Mouse (Mus musculus): ENCODE measurements around the gene Tlr5. TPM values are rescaled to one million over a fixed set of nuclear protein-coding genes. Genes with fewer than 3 reads are reported as not detected.

The Tlr5 gene
- total and polyA plus RNA-seq, 3 experiments, result not detected

DNA sequence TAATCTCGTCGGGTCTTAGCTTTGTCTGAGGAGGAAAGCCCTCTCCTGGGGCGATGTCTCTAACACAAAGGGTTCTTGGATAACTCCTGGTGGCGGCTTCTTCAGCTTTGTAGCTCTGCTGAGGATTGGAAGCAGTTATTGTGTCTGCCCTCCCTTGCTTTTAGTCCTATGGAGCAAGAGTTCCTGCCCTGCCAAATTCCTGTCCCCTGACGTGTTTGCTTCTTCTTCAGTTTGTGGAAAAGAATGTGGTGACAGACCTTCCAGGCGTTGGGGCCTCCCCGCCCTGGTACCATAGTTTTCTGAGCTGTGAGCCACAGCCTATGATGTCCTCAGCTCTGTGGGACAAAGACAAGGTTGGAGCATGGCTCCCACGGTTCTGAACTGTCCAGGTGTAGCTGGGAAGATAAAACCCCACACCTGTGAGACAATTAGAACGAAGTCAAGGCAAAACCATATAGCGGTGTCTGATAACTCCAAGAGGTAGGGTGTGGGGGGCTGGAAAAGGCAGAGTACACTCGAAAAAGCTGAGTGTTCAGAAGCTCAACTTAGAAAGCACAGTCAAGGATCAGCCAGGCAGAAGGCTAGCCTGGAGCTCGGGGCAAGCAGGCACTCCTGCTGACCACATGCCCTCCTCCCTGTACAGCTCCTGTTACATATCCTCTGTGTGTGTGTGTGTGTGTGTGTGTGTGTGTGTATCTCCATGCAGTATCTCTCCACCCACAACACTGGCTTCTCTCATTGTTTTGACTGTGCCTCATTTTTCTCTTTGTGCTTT, 1.8 kb downstream of the Tlr5 start:
- H3K9me3 ChIP-seq (replicated peaks; ENCODE audit: insufficient read depth, low read length), result no peaks in the 10 kb centered on the region
- no peak overlapping the region for H3K4me3 ChIP-seq (ENCODE audit: control insufficient read depth in 1 of 2, insufficient read depth in 1 of 2, low read depth in 2 of 2, low read length in 2 of 2)
- no peaks in the 10 kb centered on the region for H3K36me3 ChIP-seq (ENCODE audit: control insufficient read depth in 1 of 2, insufficient read depth in 2 of 2, low read length in 2 of 2)
- no peak overlapping the region for H3K9ac ChIP-seq (ENCODE audit: control insufficient read depth, low read depth, low read length, poor library complexity, severe bottlenecking)
- DNase-seq (ENCODE audit: low read depth, low spot score), result no peak
- peaks cover 0 to 13% of the 10 kb centered on the region in 2 experiments; a peak in 2 of 4 replicates for H3K4me1 ChIP-seq (ENCODE audit: control insufficient read depth in 1 of 2, insufficient read depth in 2 of 2, low read length in 2 of 2)
- TF ChIP-seq JUND (IDR thresholded peaks at IDR 0.05; ENCODE audit: low read depth, low read length) (no peak), KAT2A (conservative IDR thresholded peaks at IDR 0.05; ENCODE audit: low read depth, low read length) (no peak), NRF1 (IDR thresholded peaks at IDR 0.05; ENCODE audit: insufficient read depth, low read depth, low read length, poor library complexity, severe bottlenecking) (no peak), ELF1 (IDR thresholded peaks at IDR 0.05; ENCODE audit: low read depth, low read length) (no peak), USF1 (IDR thresholded peaks at IDR 0.05; ENCODE audit: low read depth, low read length) (no peak), TAL1 (IDR thresholded peaks at IDR 0.05; ENCODE audit: low read length) (no peak), MYC (IDR thresholded peaks at IDR 0.05; ENCODE audit: low read depth, low read length) (no peak)
- H3K27me3 ChIP-seq (ENCODE audit: control insufficient read depth in 1 of 2, insufficient read depth in 2 of 2, low read length in 2 of 2), result 0 out of 4 replicates have a peak, but pooled peaks cover 0 to 2% of the 10 kb centered on the region in 2 experiments
- no peaks in the 10 kb centered on the region for H3K79me2 ChIP-seq (ENCODE audit: control insufficient read depth, insufficient read depth, low read length, poor library complexity)
- H3K27ac ChIP-seq (ENCODE audit: control insufficient read depth, low read depth, low read length), result no peak overlapping the region

GRCm38 (mm10) chr1:182957001-182957757, 2.6 kb downstream of the Tlr5 start:
- H3K27me3 ChIP-seq (ENCODE audit: control insufficient read depth in 1 of 2, insufficient read depth in 2 of 2, low read length in 2 of 2), result 0 out of 4 replicates have a peak, but pooled peaks cover 0 to 2% of the 10 kb centered on the region in 2 experiments
- H3K4me1 ChIP-seq (ENCODE audit: control insufficient read depth in 1 of 2, insufficient read depth in 2 of 2, low read length in 2 of 2), result peaks cover 0 to 10% of the 10 kb centered on the region in 2 experiments; a peak in 1 of 4 replicates
- DNase-seq (ENCODE audit: low read depth, low spot score), result no peak
- H3K9me3 ChIP-seq (replicated peaks; ENCODE audit: insufficient read depth, low read length), result no peaks in the 10 kb centered on the region
- no peak for TF ChIP-seq E2F4 (IDR thresholded peaks at IDR 0.05; ENCODE audit: borderline replicate concordance, low read depth, low read length)
- TF ChIP-seq ZNF384 (IDR thresholded peaks at IDR 0.05; ENCODE audit: low read depth, low read length), result no peak
- no peak for TF ChIP-seq TAL1 (IDR thresholded peaks at IDR 0.05; ENCODE audit: low read length)
- no peak for TF ChIP-seq MAZ (IDR thresholded peaks at IDR 0.05; ENCODE audit: low read depth, low read length)
- no peak for TF ChIP-seq GABPA (IDR thresholded peaks at IDR 0.05; ENCODE audit: low read depth, low read length)
- TF ChIP-seq NRF1 (IDR thresholded peaks at IDR 0.05; ENCODE audit: insufficient read depth, low read depth, low read length, poor library complexity, severe bottlenecking), result no peak
- TF ChIP-seq POLR2A (IDR thresholded peaks at IDR 0.05; ENCODE audit: control insufficient read depth in 1 of 2, insufficient read depth in 1 of 2, low read depth in 1 of 2, low read length in 2 of 2, poor library complexity in 1 of 2), result no peak
- no peak for TF ChIP-seq MEF2A (IDR thresholded peaks at IDR 0.05; ENCODE audit: extremely low read depth, insufficient replicate concordance, low read depth, low read length, poor library complexity, severe bottlenecking)
- TF ChIP-seq KAT2A (conservative IDR thresholded peaks at IDR 0.05; ENCODE audit: low read depth, low read length), result no peak
- no peak for TF ChIP-seq ETS1 (IDR thresholded peaks at IDR 0.05; ENCODE audit: low read depth, low read length)
- TF ChIP-seq TBP (IDR thresholded peaks at IDR 0.05; ENCODE audit: low read depth, low read length), result no peak
- TF ChIP-seq EP300 (IDR thresholded peaks at IDR 0.05; ENCODE audit: low read depth in 1 of 2, low read length in 2 of 2), result no peak
- no peak for TF ChIP-seq MAFK (IDR thresholded peaks at IDR 0.05; ENCODE audit: borderline replicate concordance, low read depth, low read length)
- TF ChIP-seq POLR2AphosphoS5 (IDR thresholded peaks at IDR 0.05; ENCODE audit: borderline replicate concordance, low read depth, low read length), result no peak
- TF ChIP-seq NELFE (IDR thresholded peaks at IDR 0.05; ENCODE audit: low read depth, low read length), result no peak
- no peak for TF ChIP-seq TCF12 (IDR thresholded peaks at IDR 0.05; ENCODE audit: low read depth, low read length)
- no peak for TF ChIP-seq CHD2 (IDR thresholded peaks at IDR 0.05; ENCODE audit: low read length)
- no peak for TF ChIP-seq RCOR1 (IDR thresholded peaks at IDR 0.05; ENCODE audit: low read depth, low read length)
- TF ChIP-seq USF1 (IDR thresholded peaks at IDR 0.05; ENCODE audit: low read depth, low read length), result no peak
- H3K4me3 ChIP-seq (ENCODE audit: control insufficient read depth in 1 of 2, insufficient read depth in 1 of 2, low read depth in 2 of 2, low read length in 2 of 2), result no peak overlapping the region
- no peak overlapping the region for H3K9ac ChIP-seq (ENCODE audit: control insufficient read depth, low read depth, low read length, poor library complexity, severe bottlenecking)
- H3K27ac ChIP-seq (ENCODE audit: control insufficient read depth, low read depth, low read length), result no peak overlapping the region
- no peaks in the 10 kb centered on the region; a peak in 1 of 4 replicates for H3K36me3 ChIP-seq (ENCODE audit: control insufficient read depth in 1 of 2, insufficient read depth in 2 of 2, low read length in 2 of 2)
- H3K79me2 ChIP-seq (ENCODE audit: control insufficient read depth, insufficient read depth, low read length, poor library complexity), result no peaks in the 10 kb centered on the region

Measured in MEL (cell line).